Mouse (Mus musculus): Measurements from ENCODE around the gene Sdsl. TPM values are rescaled to one million over a fixed set of nuclear protein-coding genes. Genes with fewer than 3 reads are reported as not detected.
"Not testable (repeated sequence)": the region's sequence is repeated elsewhere in the genome, so short reads cannot be mapped to it uniquely, and the experiment has no call there.

The Sdsl gene
- polyA plus RNA-seq, 1 experiment from 2014 or later, result 14.1 TPM

- peak overlapping the region; percentile 83 to 94 for H3K4me3 ChIP-seq (ENCODE audit: control insufficient read depth in 1 of 2, insufficient read depth in 1 of 2, low read depth in 1 of 2, low read length in 2 of 2)
- H3K4me2 ChIP-seq (ENCODE audit: low read length), result peak overlapping the region; percentile 95
- no peak for ATAC-seq (ENCODE audit: insufficient number of reproducible peaks, insufficient read depth, low FRiP score, low read depth)
- 4% methylated on average over 12 of the region's 12 CpGs for WGBS
- peaks cover 7% of the 10 kb centered on the region for H3K36me3 ChIP-seq (ENCODE audit: control insufficient read depth, insufficient read depth, low read length)
- no peaks in the 10 kb centered on the region for H3K9me3 ChIP-seq (ENCODE audit: control insufficient read depth, low read length)
- H3K4me1 ChIP-seq (ENCODE audit: control insufficient read depth in 2 of 2, insufficient read depth in 2 of 2, low read length in 2 of 2), result peaks cover 10 to 23% of the 10 kb centered on the region in 2 experiments
- H3K27me3 ChIP-seq (ENCODE audit: control insufficient read depth, insufficient read depth, low read length), result no peaks in the 10 kb centered on the region
- H3K9ac ChIP-seq (ENCODE audit: low read length), result peak overlapping the region; percentile 93
- H3K27ac ChIP-seq (replicated peaks in 1 of 2; ENCODE audit: control insufficient read depth in 1 of 2, insufficient read depth in 1 of 2, low read depth in 2 of 2, low read length in 2 of 2), result 0 out of 4 replicates have a peak overlapping the region, but pooled peaks of 1 of the 2 experiments have one; percentile 35
These were observed 30.1 kb upstream of the Sdsl start for GRCm38 (mm10) chr5:120502675-120503143.

- H3K27ac ChIP-seq (replicated peaks in 1 of 2; ENCODE audit: control insufficient read depth in 1 of 2, insufficient read depth in 1 of 2, low read depth in 2 of 2, low read length in 2 of 2), result no peak overlapping the region
- H3K4me2 ChIP-seq (ENCODE audit: low read length), result peak overlapping the region; percentile 95
- H3K9me3 ChIP-seq (ENCODE audit: control insufficient read depth, low read length), result no peaks in the 10 kb centered on the region
- H3K36me3 ChIP-seq (ENCODE audit: control insufficient read depth, insufficient read depth, low read length), result peaks cover 9% of the 10 kb centered on the region
- WGBS, result 52% methylated on average over 9 of the region's 9 CpGs
- H3K4me3 ChIP-seq (ENCODE audit: control insufficient read depth in 1 of 2, insufficient read depth in 1 of 2, low read depth in 1 of 2, low read length in 2 of 2), result peak overlapping the region; percentile 83 to 94
- peak overlapping the region; percentile 93 for H3K9ac ChIP-seq (ENCODE audit: low read length)
- no peaks in the 10 kb centered on the region for H3K27me3 ChIP-seq (ENCODE audit: control insufficient read depth, insufficient read depth, low read length)
- ATAC-seq (ENCODE audit: insufficient number of reproducible peaks, insufficient read depth, low FRiP score, low read depth), result no peak
- peaks cover 10 to 23% of the 10 kb centered on the region in 2 experiments for H3K4me1 ChIP-seq (ENCODE audit: control insufficient read depth in 2 of 2, insufficient read depth in 2 of 2, low read length in 2 of 2)
These were observed 29.6 kb upstream of the Sdsl start for GRCm38 (mm10) chr5:120502147-120502621.

GRCm38 (mm10) chr5:120500609-120501008 is 28.0 kb upstream of the Sdsl start:
- not testable (repeated sequence) for H3K4me3 ChIP-seq (ENCODE audit: control insufficient read depth in 1 of 2, insufficient read depth in 1 of 2, low read depth in 1 of 2, low read length in 2 of 2); H3K27ac ChIP-seq (replicated peaks in 1 of 2; ENCODE audit: control insufficient read depth in 1 of 2, insufficient read depth in 1 of 2, low read depth in 2 of 2, low read length in 2 of 2); H3K9me3 ChIP-seq (ENCODE audit: control insufficient read depth, low read length); H3K9ac ChIP-seq (ENCODE audit: low read length); H3K27me3 ChIP-seq (ENCODE audit: control insufficient read depth, insufficient read depth, low read length); H3K4me2 ChIP-seq (ENCODE audit: low read length); ATAC-seq (ENCODE audit: insufficient number of reproducible peaks, insufficient read depth, low FRiP score, low read depth)
- Histone ChIP-seq H3K36me3 (ENCODE audit: control insufficient read depth, insufficient read depth, low read length) (peaks cover 10% of the 10 kb centered on the region), H3K4me1 (ENCODE audit: control insufficient read depth in 2 of 2, insufficient read depth in 2 of 2, low read length in 2 of 2) (peaks cover 10 to 15% of the 10 kb centered on the region in 2 experiments)
- WGBS, result 83% methylated on average over 9 of the region's 9 CpGs

GRCm38 (mm10) chr5:120499202-120499601 is 26.6 kb upstream of the Sdsl start:
- 83% methylated on average over 4 of the region's 4 CpGs for WGBS
- Histone ChIP-seq H3K4me2 (ENCODE audit: low read length) (no peak overlapping the region), H3K4me3 (ENCODE audit: control insufficient read depth in 1 of 2, insufficient read depth in 1 of 2, low read depth in 1 of 2, low read length in 2 of 2) (no peak overlapping the region), H3K9me3 (ENCODE audit: control insufficient read depth, low read length) (no peaks in the 10 kb centered on the region), H3K27me3 (ENCODE audit: control insufficient read depth, insufficient read depth, low read length) (no peaks in the 10 kb centered on the region), H3K4me1 (ENCODE audit: control insufficient read depth in 2 of 2, insufficient read depth in 2 of 2, low read length in 2 of 2) (peaks cover 7 to 15% of the 10 kb centered on the region in 2 experiments), H3K36me3 (ENCODE audit: control insufficient read depth, insufficient read depth, low read length) (peaks cover 10% of the 10 kb centered on the region), H3K9ac (ENCODE audit: low read length) (no peak overlapping the region), H3K27ac (replicated peaks in 1 of 2; ENCODE audit: control insufficient read depth in 1 of 2, insufficient read depth in 1 of 2, low read depth in 2 of 2, low read length in 2 of 2) (no peak overlapping the region)
- no peak for ATAC-seq (ENCODE audit: insufficient number of reproducible peaks, insufficient read depth, low FRiP score, low read depth)

- WGBS, result 82% methylated on average over 3 of the region's 3 CpGs
- H3K27ac ChIP-seq (replicated peaks in 1 of 2; ENCODE audit: control insufficient read depth in 1 of 2, insufficient read depth in 1 of 2, low read depth in 2 of 2, low read length in 2 of 2), result no peak overlapping the region
- peaks cover under 1 to 5% of the 10 kb centered on the region in 2 experiments for H3K4me1 ChIP-seq (ENCODE audit: control insufficient read depth in 2 of 2, insufficient read depth in 2 of 2, low read length in 2 of 2)
- H3K9me3 ChIP-seq (ENCODE audit: control insufficient read depth, low read length), result no peaks in the 10 kb centered on the region
- no peak for ATAC-seq (ENCODE audit: insufficient number of reproducible peaks, insufficient read depth, low FRiP score, low read depth)
- H3K36me3 ChIP-seq (ENCODE audit: control insufficient read depth, insufficient read depth, low read length), result peaks cover 26% of the 10 kb centered on the region
- no peak overlapping the region for H3K4me2 ChIP-seq (ENCODE audit: low read length)
- no peak overlapping the region for H3K9ac ChIP-seq (ENCODE audit: low read length)
- no peak overlapping the region for H3K4me3 ChIP-seq (ENCODE audit: control insufficient read depth in 1 of 2, insufficient read depth in 1 of 2, low read depth in 1 of 2, low read length in 2 of 2)
- H3K27me3 ChIP-seq (ENCODE audit: control insufficient read depth, insufficient read depth, low read length), result no peaks in the 10 kb centered on the region
These were observed 24.5 kb upstream of the Sdsl start for GRCm38 (mm10) chr5:120497071-120497470.

GRCm38 (mm10) chr5:120495703-120496226 is 23.2 kb upstream of the Sdsl start:
- Histone ChIP-seq H3K4me3 (ENCODE audit: control insufficient read depth in 1 of 2, insufficient read depth in 1 of 2, low read depth in 1 of 2, low read length in 2 of 2) (no peak overlapping the region), H3K36me3 (ENCODE audit: control insufficient read depth, insufficient read depth, low read length) (peaks cover 29% of the 10 kb centered on the region), H3K9ac (ENCODE audit: low read length) (no peak overlapping the region), H3K4me2 (ENCODE audit: low read length) (no peak overlapping the region), H3K4me1 (ENCODE audit: control insufficient read depth in 2 of 2, insufficient read depth in 2 of 2, low read length in 2 of 2) (peaks cover 5 to 8% of the 10 kb centered on the region in 2 experiments), H3K9me3 (ENCODE audit: control insufficient read depth, low read length) (no peaks in the 10 kb centered on the region), H3K27me3 (ENCODE audit: control insufficient read depth, insufficient read depth, low read length) (no peaks in the 10 kb centered on the region), H3K27ac (replicated peaks in 1 of 2; ENCODE audit: control insufficient read depth in 1 of 2, insufficient read depth in 1 of 2, low read depth in 2 of 2, low read length in 2 of 2) (no peak overlapping the region)
- ATAC-seq (ENCODE audit: insufficient number of reproducible peaks, insufficient read depth, low FRiP score, low read depth), result no peak
- WGBS, result 87% methylated on average over 13 of the region's 13 CpGs

- ATAC-seq (ENCODE audit: insufficient number of reproducible peaks, insufficient read depth, low FRiP score, low read depth), result no peak
- Histone ChIP-seq H3K9me3 (ENCODE audit: control insufficient read depth, low read length) (no peaks in the 10 kb centered on the region), H3K4me1 (ENCODE audit: control insufficient read depth in 2 of 2, insufficient read depth in 2 of 2, low read length in 2 of 2) (peaks cover 8 to 10% of the 10 kb centered on the region in 2 experiments), H3K4me2 (ENCODE audit: low read length) (no peak overlapping the region), H3K27ac (replicated peaks in 1 of 2; ENCODE audit: control insufficient read depth in 1 of 2, insufficient read depth in 1 of 2, low read depth in 2 of 2, low read length in 2 of 2) (no peak overlapping the region), H3K36me3 (ENCODE audit: control insufficient read depth, insufficient read depth, low read length) (peaks cover 29% of the 10 kb centered on the region), H3K27me3 (ENCODE audit: control insufficient read depth, insufficient read depth, low read length) (no peaks in the 10 kb centered on the region), H3K4me3 (ENCODE audit: control insufficient read depth in 1 of 2, insufficient read depth in 1 of 2, low read depth in 1 of 2, low read length in 2 of 2) (no peak overlapping the region), H3K9ac (ENCODE audit: low read length) (no peak overlapping the region)
- WGBS, result 64% methylated on average over 10 of the region's 10 CpGs
These were observed 22.6 kb upstream of the Sdsl start for GRCm38 (mm10) chr5:120495064-120495702.
